Mouse (Mus musculus): ENCODE measurements at regions not wholly inside any gene's neighbourhood (a gene's known extent, or its start where the extent isn't known, plus 50 kb on each side); places are given as distances from the start of the nearest gene placed in this dataset.

DNA sequence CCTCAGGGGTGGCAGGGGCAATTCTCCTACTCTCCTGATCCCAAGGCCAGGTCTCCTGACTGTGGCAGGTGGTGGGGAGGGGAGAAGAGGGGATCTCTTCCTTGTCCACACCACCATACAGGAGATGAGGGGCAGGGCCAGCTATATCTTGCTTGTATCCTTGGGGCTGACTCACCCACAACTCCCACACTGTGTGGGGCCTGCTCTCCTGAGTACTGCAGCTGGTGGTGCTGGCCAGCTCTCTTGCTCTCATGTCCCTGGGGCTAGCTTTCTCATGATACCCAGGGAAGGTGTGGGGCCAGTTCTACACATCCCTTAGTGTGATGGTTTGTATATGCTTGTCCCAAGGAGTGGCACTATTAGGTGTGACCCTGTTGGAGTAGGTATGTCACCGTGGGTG, 177.4 kb downstream of the Shq1 start:
- no peak for TF ChIP-seq CTCF (IDR thresholded peaks at IDR 0.05; ENCODE audit: extremely low read depth, insufficient read depth, low read length)
- TF ChIP-seq POLR2A (IDR thresholded peaks at IDR 0.05; ENCODE audit: extremely low read depth, insufficient read depth, low read length), result no peak

Measured in cortical plate, adult 2 months (tissue).